Mouse (Mus musculus): Measurements from ENCODE around the gene Sct. TPM values are rescaled to one million over a fixed set of nuclear protein-coding genes. Genes with fewer than 3 reads are reported as not detected.

Sct gene
- polyA plus RNA-seq, 1 experiment from 2014 or later, result 2.6 TPM

Other genes starting within 250 kb of the Sct start
- 29.1 and 29.5 TPM in 2 replicates for gene B4galnt4, start 218.0 kb downstream of the Sct start, polyA plus RNA-seq (2014; fragmentation: Nextera tagmentation; extraction: Ambion mirVana)
- gene Pkp3, start 200.9 kb downstream of the Sct start, polyA plus RNA-seq (2014; fragmentation: Nextera tagmentation; extraction: Ambion mirVana), result not detected in 2 replicates
- 2.4 and 2.5 TPM in 2 replicates for gene Sigirr, start 178.6 kb downstream of the Sct start, polyA plus RNA-seq (2014; fragmentation: Nextera tagmentation; extraction: Ambion mirVana)
- gene Ano9, start 161.3 kb downstream of the Sct start, polyA plus RNA-seq (2014; fragmentation: Nextera tagmentation; extraction: Ambion mirVana), result 0.10 TPM in 1 of 2 replicates, not detected in the other
- 81.2 and 82.1 TPM in 2 replicates for gene Ptdss2, start 156.8 kb downstream of the Sct start, polyA plus RNA-seq (2014; fragmentation: Nextera tagmentation; extraction: Ambion mirVana)
- gene Rnh1, start 106.3 kb downstream of the Sct start, polyA plus RNA-seq (2014; fragmentation: Nextera tagmentation; extraction: Ambion mirVana), result 54.7 and 56.7 TPM in 2 replicates
- 70.2 and 96.3 TPM in 2 replicates for gene Hras, start 85.1 kb downstream of the Sct start, polyA plus RNA-seq (2014; fragmentation: Nextera tagmentation; extraction: Ambion mirVana)
- 6.7 and 8.9 TPM in 2 replicates for gene Lrrc56, start 85.0 kb downstream of the Sct start, polyA plus RNA-seq (2014; fragmentation: Nextera tagmentation; extraction: Ambion mirVana)
- 0.94 and 0.95 TPM in 2 replicates for gene Lmntd2, start 65.1 kb downstream of the Sct start, polyA plus RNA-seq (2014; fragmentation: Nextera tagmentation; extraction: Ambion mirVana)
- gene Rassf7, start 63.3 kb downstream of the Sct start, polyA plus RNA-seq (2014; fragmentation: Nextera tagmentation; extraction: Ambion mirVana), result 23.7 and 23.8 TPM in 2 replicates
- 64.2 and 78.8 TPM in 2 replicates for gene Phrf1, start 50.3 kb downstream of the Sct start, polyA plus RNA-seq (2014; fragmentation: Nextera tagmentation; extraction: Ambion mirVana)
- 0.97 and 1.0 TPM in 2 replicates for gene Irf7, start 12.7 kb downstream of the Sct start, polyA plus RNA-seq (2014; fragmentation: Nextera tagmentation; extraction: Ambion mirVana)
- not detected in 2 replicates for gene Cdhr5, start 2.3 kb downstream of the Sct start, polyA plus RNA-seq (2014; fragmentation: Nextera tagmentation; extraction: Ambion mirVana)
- gene Drd4, start 12.9 kb upstream of the Sct start, polyA plus RNA-seq (2014; fragmentation: Nextera tagmentation; extraction: Ambion mirVana), result 0.37 and 0.68 TPM in 2 replicates
- 118 and 143 TPM in 2 replicates for gene Deaf1, start 48.6 kb upstream of the Sct start, polyA plus RNA-seq (2014; fragmentation: Nextera tagmentation; extraction: Ambion mirVana)
- 39.1 and 41.0 TPM in 2 replicates for gene Tmem80, start 48.6 kb upstream of the Sct start, polyA plus RNA-seq (2014; fragmentation: Nextera tagmentation; extraction: Ambion mirVana)
- 0.25 and 0.67 TPM in 2 replicates for gene Eps8l2, start 59.7 kb upstream of the Sct start, polyA plus RNA-seq (2014; fragmentation: Nextera tagmentation; extraction: Ambion mirVana)
- 418 and 419 TPM in 2 replicates for gene Taldo1, start 113.1 kb upstream of the Sct start, polyA plus RNA-seq (2014; fragmentation: Nextera tagmentation; extraction: Ambion mirVana)
- gene Gatd1, start 135.0 kb upstream of the Sct start, polyA plus RNA-seq (2014; fragmentation: Nextera tagmentation; extraction: Ambion mirVana), result 41.7 and 43.4 TPM in 2 replicates
- gene Cend1, start 150.4 kb upstream of the Sct start, polyA plus RNA-seq (2014; fragmentation: Nextera tagmentation; extraction: Ambion mirVana), result 21.3 and 25.1 TPM in 2 replicates
- 56.0 and 81.6 TPM in 2 replicates for gene Slc25a22, start 158.8 kb upstream of the Sct start, polyA plus RNA-seq (2014; fragmentation: Nextera tagmentation; extraction: Ambion mirVana)
- 5.4 and 5.6 TPM in 2 replicates for gene Pidd1, start 164.9 kb upstream of the Sct start, polyA plus RNA-seq (2014; fragmentation: Nextera tagmentation; extraction: Ambion mirVana)
- gene Rplp2, start 168.2 kb upstream of the Sct start, polyA plus RNA-seq (2014; fragmentation: Nextera tagmentation; extraction: Ambion mirVana), result 740 and 845 TPM in 2 replicates
- 16.3 and 20.5 TPM in 2 replicates for gene Pnpla2, start 176.1 kb upstream of the Sct start, polyA plus RNA-seq (2014; fragmentation: Nextera tagmentation; extraction: Ambion mirVana)
- gene Cracr2b, start 182.0 kb upstream of the Sct start, polyA plus RNA-seq (2014; fragmentation: Nextera tagmentation; extraction: Ambion mirVana), result 3.0 and 4.3 TPM in 2 replicates
- 56.8 and 60.4 TPM in 2 replicates for gene Cd151, start 188.3 kb upstream of the Sct start, polyA plus RNA-seq (2014; fragmentation: Nextera tagmentation; extraction: Ambion mirVana)
- 72.2 and 79.3 TPM in 2 replicates for gene Polr2l, start 196.0 kb upstream of the Sct start, polyA plus RNA-seq (2014; fragmentation: Nextera tagmentation; extraction: Ambion mirVana)
- gene Tspan4, start 196.1 kb upstream of the Sct start, polyA plus RNA-seq (2014; fragmentation: Nextera tagmentation; extraction: Ambion mirVana), result 29.9 and 30.9 TPM in 2 replicates

All from forebrain, embryonic 14.5 days (tissue).